Mouse (Mus musculus) neural tube, embryonic 13.5 days (tissue): ENCODE data around the gene Platr17. TPM values are rescaled to one million over a fixed set of nuclear protein-coding genes. Genes with fewer than 3 reads are reported as not detected.

Source experiments
- ATAC-seq: fragments of 200-750 bp; cut with Nextera tagmentation; 2 replicates; pipeline ENCODE4 v1.8.0; 2017; ENCODE audit warnings: low read depth, mild to moderate bottlenecking, moderate TSS enrichment, moderate library complexity
- H3K27ac ChIP-seq: fragments of 300-500 bp; sonication (generic); replicated peaks from 2 replicates; pipeline ENCODE4 v1.5.1; 2015; ENCODE audit warnings: moderate library complexity, mild to moderate bottlenecking, inconsistent platforms
- H3K27me3 ChIP-seq: fragments of 300-500 bp; sonication (generic); 2 replicates; pipeline ENCODE4 v1.6.1; 2015; ENCODE audit warnings: mild to moderate bottlenecking, inconsistent platforms
- H3K36me3 ChIP-seq: fragments of 300-500 bp; sonication (generic); 2 replicates; pipeline ENCODE4 v1.6.1; 2015; ENCODE audit warnings: mild to moderate bottlenecking, inconsistent platforms
- H3K4me1 ChIP-seq: fragments of 300-500 bp; sonication (generic); replicated peaks from 2 replicates; pipeline ENCODE4 v1.6.1; 2015; ENCODE audit warnings: inconsistent platforms
- H3K4me2 ChIP-seq: fragments of 300-500 bp; sonication (generic); 2 replicates; pipeline ENCODE4 v1.6.1; 2015; ENCODE audit warnings: inconsistent platforms, mild to moderate bottlenecking, moderate library complexity
- H3K4me3 ChIP-seq: fragments of 300-500 bp; sonication (generic); 2 replicates; pipeline ENCODE4 v1.5.1; 2015; ENCODE audit warnings: mild to moderate bottlenecking, inconsistent platforms
- H3K9ac ChIP-seq: fragments of 300-500 bp; sonication (generic); 2 replicates; pipeline ENCODE4 v1.6.1; 2015; ENCODE audit warnings: moderate library complexity, mild to moderate bottlenecking, inconsistent platforms
- H3K9me3 ChIP-seq: fragments of 300-500 bp; sonication (generic); 2 replicates; pipeline ENCODE4 v1.6.1; 2016; ENCODE audit warnings: inconsistent platforms
- WGBS: fragments of 180-500 bp; shearing (Covaris S2); methylation state at CpG from one replicate; pipeline ENCODE4 v1.1.7; 2015; 5-methylcytosine and 5-hydroxymethylcytosine counted together
- polyA plus RNA-seq: library from polyadenylated mRNA; unstranded; fragments of >200 nt; fragmentation: Nextera tagmentation; extraction: Ambion mirVana; gene quantifications from 2 replicates; pipeline ENCODE4 v1.2.1, GENCODE M21; 2015

Platr17 gene
- polyA plus RNA-seq, 1 experiment from 2014 or later, result 0.43 TPM

GRCm38 (mm10) chr17:33916294-33916693, 11.4 kb downstream of the Platr17 start:
- under 1% methylated on average over 20 of the region's 20 CpGs for WGBS
- peaks cover 78% of the 10 kb centered on the region for H3K4me1 ChIP-seq
- ATAC-seq, result peak; percentile 13

GRCm38 (mm10) chr17:33916847-33917655, 12.1 kb downstream of the Platr17 start:
- Histone ChIP-seq H3K4me2 (peak overlapping the region; percentile 66), H3K9me3 (no peaks in the 10 kb centered on the region), H3K4me1 (peaks cover 73% of the 10 kb centered on the region), H3K27me3 (no peaks in the 10 kb centered on the region), H3K27ac (no peak overlapping the region), H3K4me3 (peak overlapping the region; percentile 51), H3K36me3 (peaks cover 43% of the 10 kb centered on the region), H3K9ac (peak overlapping the region; percentile 70)
- 77% methylated on average over 31 of the region's 31 CpGs for WGBS
- no peak for ATAC-seq

More at GRCm38 (mm10) chr17:33916294-33916693, 11.4 kb downstream of the Platr17 start:
- H3K36me3 ChIP-seq, result peaks cover 51% of the 10 kb centered on the region
- H3K4me2 ChIP-seq, result peak overlapping the region; percentile 66
- no peaks in the 10 kb centered on the region for H3K9me3 ChIP-seq
- H3K9ac ChIP-seq, result peak overlapping the region; percentile 70
- H3K27ac ChIP-seq, result peak overlapping the region; percentile 85
- peak overlapping the region; percentile 51 for H3K4me3 ChIP-seq
- H3K27me3 ChIP-seq, result no peaks in the 10 kb centered on the region

- no peak for ATAC-seq
- no peak overlapping the region for H3K9ac ChIP-seq
- no peak overlapping the region for H3K27ac ChIP-seq
- H3K4me2 ChIP-seq, result no peak overlapping the region
- 84% methylated on average over 18 of the region's 18 CpGs for WGBS
- H3K9me3 ChIP-seq, result no peaks in the 10 kb centered on the region
- peaks cover 37% of the 10 kb centered on the region for H3K36me3 ChIP-seq
- H3K27me3 ChIP-seq, result no peaks in the 10 kb centered on the region
- peaks cover 69% of the 10 kb centered on the region for H3K4me1 ChIP-seq
- peak overlapping the region; percentile 51 for H3K4me3 ChIP-seq
These were observed 12.8 kb downstream of the Platr17 start for GRCm38 (mm10) chr17:33917656-33918292.

GRCm38 (mm10) chr17:33918293-33919203, 13.6 kb downstream of the Platr17 start:
- Histone ChIP-seq H3K9me3 (no peaks in the 10 kb centered on the region), H3K9ac (peak overlapping the region; percentile 73; the same call in 1 of the 2 replicates), H3K27me3 (no peaks in the 10 kb centered on the region), H3K4me3 (peak overlapping the region; percentile 46), H3K36me3 (peaks cover 31% of the 10 kb centered on the region), H3K4me1 (peaks cover 69% of the 10 kb centered on the region), H3K4me2 (peak overlapping the region; percentile 76), H3K27ac (peak overlapping the region; percentile 66; the same call in 1 of the 2 replicates)
- ATAC-seq, result no peak
- WGBS, result 60% methylated on average over 37 of the region's 37 CpGs

- no peaks in the 10 kb centered on the region for H3K27me3 ChIP-seq
These were observed 14.7 kb downstream of the Platr17 start for GRCm38 (mm10) chr17:33919351-33920281.

GRCm38 (mm10) chr17:33920282-33921097, 15.6 kb downstream of the Platr17 start:
- peak overlapping the region; percentile 46 for H3K4me3 ChIP-seq
- WGBS, result 1% methylated on average over 36 of the region's 36 CpGs
- H3K36me3 ChIP-seq, result peaks cover 23% of the 10 kb centered on the region
- no peaks in the 10 kb centered on the region for H3K9me3 ChIP-seq
- 0 out of 2 replicates have a peak, but pooled peaks have one; percentile 21 for ATAC-seq
- H3K9ac ChIP-seq, result peak overlapping the region; percentile 73
- no peaks in the 10 kb centered on the region for H3K27me3 ChIP-seq
- H3K27ac ChIP-seq, result peak overlapping the region; percentile 66
- peak overlapping the region; percentile 76 for H3K4me2 ChIP-seq
- H3K4me1 ChIP-seq, result peaks cover 52% of the 10 kb centered on the region

More at GRCm38 (mm10) chr17:33919351-33920281, 14.7 kb downstream of the Platr17 start:
- peaks cover 21% of the 10 kb centered on the region for H3K36me3 ChIP-seq
- H3K4me3 ChIP-seq, result peak overlapping the region; percentile 46
- H3K9me3 ChIP-seq, result no peaks in the 10 kb centered on the region
- H3K27ac ChIP-seq, result peak overlapping the region; percentile 66
- peak overlapping the region; percentile 76 for H3K4me2 ChIP-seq
- ATAC-seq, result no peak
- peaks cover 60% of the 10 kb centered on the region for H3K4me1 ChIP-seq
- WGBS, result under 1% methylated on average over 52 of the region's 52 CpGs
- peak overlapping the region; percentile 73 for H3K9ac ChIP-seq

- Histone ChIP-seq H3K36me3 (peaks cover 30% of the 10 kb centered on the region), H3K4me1 (peaks cover 51% of the 10 kb centered on the region), H3K9me3 (no peaks in the 10 kb centered on the region), H3K27ac (peak overlapping the region; percentile 20; the same call in 1 of the 2 replicates), H3K4me2 (peak overlapping the region; percentile 76), H3K9ac (no peak overlapping the region), H3K27me3 (no peaks in the 10 kb centered on the region), H3K4me3 (no peak overlapping the region)
- ATAC-seq, result no peak
- 91% methylated on average over 7 of the region's 7 CpGs for WGBS
These were observed 16.4 kb downstream of the Platr17 start for GRCm38 (mm10) chr17:33921361-33921760.

- no peak for ATAC-seq
- Histone ChIP-seq H3K9ac (no peak overlapping the region), H3K4me2 (no peak overlapping the region), H3K27me3 (no peaks in the 10 kb centered on the region), H3K4me1 (peaks cover 31% of the 10 kb centered on the region), H3K4me3 (no peak overlapping the region), H3K36me3 (peaks cover 22% of the 10 kb centered on the region), H3K27ac (no peak overlapping the region), H3K9me3 (no peaks in the 10 kb centered on the region)
- WGBS, result 84% methylated on average over 10 of the region's 10 CpGs
These were observed 19.8 kb downstream of the Platr17 start for GRCm38 (mm10) chr17:33924577-33925283.

- Histone ChIP-seq H3K9ac (no peak overlapping the region), H3K4me1 (peaks cover 24% of the 10 kb centered on the region), H3K4me3 (no peak overlapping the region; the same call in 1 of the 2 replicates), H3K27ac (no peak overlapping the region), H3K36me3 (peaks cover 22% of the 10 kb centered on the region), H3K4me2 (no peak overlapping the region), H3K9me3 (no peaks in the 10 kb centered on the region), H3K27me3 (no peaks in the 10 kb centered on the region)
- ATAC-seq, result no peak
- 83% methylated on average over 21 of the region's 21 CpGs for WGBS
These were observed 20.6 kb downstream of the Platr17 start for GRCm38 (mm10) chr17:33925406-33926116.
